Mouse (Mus musculus) cerebellum, adult 8-10 months (tissue): Measurements from ENCODE around the gene Pex11a.

ENCODE experiments used
- DNase-seq: peaks from one replicate; pipeline ENCODE4 v3.0.0; 2022

Pex11a gene

GRCm38 (mm10) chr7:79736511-79736910, 6.4 kb downstream of the Pex11a start:
- DNase-seq, result no peak

GRCm38 (mm10) chr7:79734563-79734962, 8.4 kb downstream of the Pex11a start:
- no peak for DNase-seq

- DNase-seq, result no peak
Observed at GRCm38 (mm10) chr7:79732622-79733021, 10.3 kb downstream of the Pex11a start, which contains the start of gene Plin1. Plin1 (minus strand) TSS chr7:79732903.

- no peak for DNase-seq
Observed at GRCm38 (mm10) chr7:79731438-79731837, 11.5 kb downstream of the Pex11a start.

DNA sequence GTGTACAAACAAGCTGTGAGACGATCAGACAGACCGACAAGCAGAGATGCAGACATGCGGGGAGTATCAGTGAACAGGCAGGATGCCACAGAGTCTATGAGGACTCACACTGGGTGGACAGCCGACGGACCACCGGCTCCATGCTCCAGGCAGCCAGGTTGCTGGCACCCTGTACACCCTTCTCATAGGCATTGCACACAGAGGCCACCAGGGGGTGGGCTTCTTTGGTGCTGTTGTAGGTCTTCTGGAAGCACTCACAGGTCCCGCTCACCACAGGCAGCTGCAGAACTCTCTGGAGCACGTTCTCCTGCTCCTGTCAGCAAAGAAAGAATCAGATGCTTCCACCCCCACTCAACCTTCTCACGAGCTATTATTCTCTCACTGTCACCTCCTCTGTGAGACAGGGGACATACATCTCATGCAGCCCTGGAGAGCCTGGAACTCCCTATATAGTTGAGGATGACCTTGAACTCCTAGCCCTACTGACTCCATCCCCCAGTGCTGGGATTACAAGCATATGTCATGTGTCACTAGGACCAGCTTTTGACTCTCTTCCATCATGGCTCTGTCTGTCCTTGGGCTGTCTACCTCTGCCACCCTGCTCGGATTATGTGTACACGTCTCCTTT, 13.1 kb downstream of the Pex11a start:
- DNase-seq, result no peak

- peak; percentile 23 for DNase-seq
Observed at GRCm38 (mm10) chr7:79729169-79729568, 13.8 kb downstream of the Pex11a start.

DNA sequence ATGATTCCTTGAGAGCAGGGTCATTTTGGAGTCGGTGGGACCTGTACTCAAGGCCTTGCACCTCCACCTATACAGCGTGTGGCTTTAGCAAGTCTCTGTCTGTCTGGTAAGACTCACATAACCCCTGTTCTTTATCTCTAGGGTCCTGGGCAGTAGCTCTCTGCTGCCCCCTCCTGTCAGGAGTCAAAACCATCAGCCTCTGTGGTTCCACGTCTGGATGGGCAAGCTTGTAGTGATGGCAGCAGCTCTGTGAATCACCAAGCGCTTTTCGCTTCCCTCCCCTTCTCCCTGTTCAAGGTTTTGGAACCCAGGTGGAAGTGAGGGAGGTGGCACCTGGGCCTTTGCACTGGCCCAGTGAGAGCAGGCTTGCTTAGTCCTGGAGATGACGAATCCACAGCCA, 14.7 kb downstream of the Pex11a start:
- DNase-seq, result peak; percentile 20

DNA sequence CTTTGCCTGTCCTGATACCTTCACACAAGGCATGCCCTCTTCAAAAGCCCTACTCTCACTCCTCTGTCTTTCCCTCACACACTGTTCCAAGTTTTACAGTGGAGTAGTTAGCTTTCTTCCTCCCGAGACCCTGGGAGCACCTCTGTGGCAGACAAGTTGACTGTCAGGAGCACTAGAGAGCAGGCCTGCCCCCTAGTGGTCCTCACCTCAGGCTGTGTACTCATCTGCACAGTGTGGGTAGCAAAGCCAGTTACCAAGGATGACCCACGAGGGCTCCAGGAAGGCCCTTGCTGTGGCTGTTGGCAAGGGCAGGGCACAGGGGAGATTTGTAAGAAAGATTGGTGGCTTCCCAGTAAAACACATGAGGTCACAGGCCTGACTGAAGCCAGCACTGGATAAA, 15.8 kb downstream of the Pex11a start:
- DNase-seq, result no peak

DNA sequence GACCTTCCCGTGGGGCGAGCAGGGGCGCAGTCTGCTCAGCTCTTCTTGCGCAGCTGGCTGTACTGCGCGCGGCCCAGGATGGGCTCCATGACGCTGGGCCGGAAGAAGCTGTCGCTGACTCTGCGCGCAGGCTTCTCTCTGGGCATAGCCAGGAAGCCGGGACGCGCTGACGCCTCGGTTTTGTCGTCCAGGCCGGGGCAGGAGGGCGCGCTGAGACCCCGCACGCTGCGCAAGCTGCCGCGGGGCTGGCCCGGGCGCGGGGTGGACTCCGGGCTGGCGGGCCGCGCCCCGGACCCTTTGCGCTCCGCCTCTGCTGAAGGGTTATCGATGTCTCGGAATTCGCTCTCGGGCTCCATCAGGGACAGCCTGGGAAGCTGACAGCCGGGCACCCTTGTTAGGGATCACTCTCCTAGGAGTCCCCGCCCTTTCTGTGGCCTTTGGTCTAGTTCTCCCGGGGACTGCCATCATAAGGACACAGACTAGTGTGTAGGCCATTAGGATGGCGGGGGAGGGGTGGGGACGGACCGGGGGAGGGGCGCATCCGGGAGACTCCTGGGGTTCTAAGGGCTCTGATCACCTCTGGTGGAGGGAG, 21.4 kb downstream of the Pex11a start:
- no peak for DNase-seq

GRCm38 (mm10) chr7:79715187-79715981, 27.5 kb downstream of the Pex11a start, which contains the start of gene Kif7:
Kif7 (minus strand) TSS chr7:79715720.
- no peak for DNase-seq

DNA sequence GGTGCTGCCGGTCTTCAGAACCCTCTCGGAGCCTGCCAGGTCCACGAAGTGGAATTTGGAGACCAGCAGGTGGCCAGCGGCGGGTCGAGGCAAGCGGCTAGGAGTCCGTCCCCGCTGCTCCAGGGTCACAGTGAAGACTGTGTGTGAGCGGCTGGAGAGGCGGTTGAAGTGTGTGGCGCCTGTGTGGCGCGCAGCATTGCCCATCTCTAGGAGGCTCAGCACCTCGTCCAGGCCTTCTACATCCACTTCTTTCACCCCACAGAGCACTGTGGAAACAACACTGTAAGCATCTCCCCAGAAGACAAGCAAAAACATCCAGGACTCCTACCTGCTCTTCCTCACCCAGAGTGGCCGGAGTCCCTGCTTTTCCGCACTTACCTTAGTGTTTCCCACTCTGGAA, 32.1 kb downstream of the Pex11a start:
- no peak for DNase-seq

DNA sequence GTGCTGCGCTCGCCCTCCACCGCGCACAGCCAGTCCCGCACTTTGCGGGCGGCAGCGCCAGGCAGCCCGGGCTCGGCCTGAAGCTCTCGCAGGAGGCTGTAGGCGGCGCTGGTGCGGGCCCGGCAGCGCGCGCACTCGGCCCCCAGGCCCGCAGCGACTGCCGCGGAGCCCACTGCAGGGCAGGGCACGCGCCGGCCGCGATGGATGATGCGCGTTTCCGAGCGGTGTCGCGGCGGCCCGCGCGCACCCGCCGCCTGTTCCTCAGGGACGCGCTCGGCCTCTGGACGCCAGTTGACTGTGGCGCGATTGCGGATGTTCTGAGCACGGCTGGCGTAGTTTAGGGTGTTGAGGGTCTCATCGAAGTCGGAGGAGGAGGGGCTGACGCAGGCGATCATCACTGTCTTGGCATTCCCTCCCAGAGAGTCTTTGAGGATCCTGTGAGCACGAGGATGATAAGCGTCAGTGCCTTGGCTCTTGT, 32.8 kb downstream of the Pex11a start:
- DNase-seq, result peak; percentile 49

- DNase-seq, result no peak
Observed at GRCm38 (mm10) chr7:79705210-79705609, 37.7 kb downstream of the Pex11a start.

DNA sequence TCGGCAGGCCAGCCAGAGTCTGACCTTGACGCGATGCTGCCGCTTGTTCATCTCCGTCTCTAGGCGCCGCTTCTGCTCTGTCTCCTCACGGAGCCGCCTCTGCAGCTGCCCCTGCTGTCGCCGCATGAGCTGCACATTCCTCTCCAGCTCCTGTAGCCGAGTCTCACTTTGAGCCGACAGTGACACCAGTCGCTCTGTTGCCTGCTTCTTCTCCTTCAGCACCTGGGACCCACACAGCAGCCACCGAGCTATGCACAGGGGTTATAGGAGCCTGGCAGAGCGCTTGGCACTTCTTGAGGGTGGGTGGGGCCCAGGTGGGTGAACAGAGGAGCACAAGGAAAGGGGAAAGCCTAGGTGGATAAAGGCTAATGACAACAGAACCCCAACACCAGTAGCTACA, 40.2 kb downstream of the Pex11a start:
- no peak for DNase-seq

DNA sequence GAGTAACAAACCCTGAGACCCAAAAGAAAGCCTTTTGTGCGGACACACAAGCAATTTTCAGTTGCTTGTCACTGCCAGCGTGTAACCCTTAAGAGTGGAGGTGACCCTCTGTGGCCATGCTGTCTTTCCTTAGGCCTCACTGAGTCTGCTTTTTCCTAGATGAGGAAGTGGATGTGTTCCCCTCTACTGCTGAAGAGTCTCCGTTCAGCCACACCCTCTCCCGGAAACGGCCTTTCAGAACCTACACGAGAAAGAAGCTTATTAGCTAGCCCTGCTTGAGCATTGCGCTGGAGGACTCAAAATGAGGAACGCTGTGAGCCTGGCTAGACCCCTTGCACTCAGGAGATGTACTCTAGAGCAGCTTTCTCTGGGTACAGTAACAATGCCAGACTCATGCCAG, 46.4 kb downstream of the Pex11a start:
- DNase-seq, result no peak
